Mouse (Mus musculus) heart, adult 9 months (tissue): Measurements from ENCODE around the gene Olfr566.

Source experiments
- DNase-seq, 2 experiments: peaks; one replicate each; pipeline ENCODE4 v3.0.0; 2022; ENCODE audit warnings: low spot score in 2 of 2

Gene Olfr566

DNA sequence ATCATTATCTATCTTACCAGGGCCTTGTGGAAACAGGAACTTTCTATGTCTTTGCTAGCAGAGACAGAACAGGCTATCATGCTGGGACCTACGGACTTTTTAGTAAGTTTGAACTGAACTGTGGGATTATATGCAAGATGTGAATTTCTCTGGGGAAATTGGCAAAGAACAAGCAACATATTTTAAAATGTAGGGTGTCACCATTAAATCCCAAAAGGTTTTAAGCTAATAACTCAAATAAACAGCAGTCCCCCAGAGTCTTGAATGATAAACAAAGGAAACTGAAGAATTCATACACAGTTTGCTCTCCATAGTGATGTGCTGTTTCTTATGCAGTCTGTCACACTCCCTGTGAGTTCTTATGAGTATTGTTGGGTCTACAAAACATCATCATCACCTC, at the start of gene Olfr566:
Gene Olfr566 (minus strand): TSS at position 101 of the 400 bp plus-strand sequence.
- no peak for DNase-seq

DNA sequence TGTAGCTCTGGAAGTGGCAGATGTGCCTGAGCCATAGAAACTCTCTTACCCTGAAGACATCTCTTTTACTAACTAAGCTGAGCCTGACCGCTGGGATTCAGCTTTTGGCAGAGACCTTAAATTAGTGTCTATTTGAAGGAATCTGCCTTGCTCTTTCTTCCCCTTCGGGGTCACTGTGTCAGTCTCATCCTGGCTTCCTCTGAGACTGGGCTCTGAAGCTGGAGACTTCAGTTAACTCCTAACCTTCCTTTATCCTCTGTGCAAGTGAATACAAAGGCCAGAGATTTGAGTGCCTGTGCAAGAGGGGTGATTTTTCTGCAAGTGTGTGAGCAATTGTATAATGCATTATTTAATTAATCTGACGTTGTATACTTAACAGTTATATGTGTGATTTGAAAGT, 32.2 kb upstream of the Olfr566 start, which contains the start of gene Olfr569:
Gene Olfr569 (minus strand): TSS at position 101 of the 400 bp plus-strand sequence.
- DNase-seq = no peak

DNA sequence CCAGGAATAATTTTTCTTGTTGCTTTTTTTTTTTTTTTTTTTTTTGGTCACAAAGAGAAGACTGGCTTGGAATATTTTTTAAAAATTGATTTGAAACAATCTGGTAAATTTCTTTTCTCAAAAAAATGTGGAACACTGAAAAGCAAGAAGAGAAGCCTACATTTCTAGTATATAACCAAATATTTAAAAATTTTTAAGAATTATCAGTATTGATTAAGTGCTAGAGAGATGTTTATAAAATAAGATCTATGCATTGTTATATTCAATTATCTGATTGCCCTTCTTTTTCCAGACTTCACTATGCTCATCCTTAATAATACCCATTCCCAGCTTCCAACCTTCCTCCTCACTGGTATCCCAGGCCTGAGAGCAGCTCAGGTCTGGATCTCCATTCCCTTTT, 18.3 kb upstream of the Olfr566 start, which contains the start of gene Olfr568:
Gene Olfr568 (plus strand): TSS at position 301 of the 400 bp plus-strand sequence.
- no peak for DNase-seq

DNA sequence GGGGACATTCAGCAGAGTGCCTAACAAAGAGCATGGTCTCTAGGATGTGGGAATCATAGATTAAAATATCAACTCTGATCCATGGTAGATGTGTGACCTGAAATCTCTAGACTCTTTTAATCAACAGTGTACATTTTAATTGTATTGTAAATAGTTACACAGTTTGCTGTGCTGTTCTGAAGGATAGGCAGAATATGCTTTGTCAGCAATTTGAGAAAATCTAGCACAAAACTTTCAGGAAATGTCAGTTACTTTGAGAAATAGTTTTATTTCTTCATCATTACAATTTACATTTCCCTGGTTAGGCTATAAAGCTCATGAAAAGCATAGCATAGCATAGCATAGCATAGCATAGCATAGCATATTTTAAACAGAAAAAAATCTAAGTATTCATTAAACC, 2.8 kb downstream of the Olfr566 start:
- DNase-seq = no peak
